8 mouse cellular contexts compared by ENCODE assay signal in the genomic region with DNA sequence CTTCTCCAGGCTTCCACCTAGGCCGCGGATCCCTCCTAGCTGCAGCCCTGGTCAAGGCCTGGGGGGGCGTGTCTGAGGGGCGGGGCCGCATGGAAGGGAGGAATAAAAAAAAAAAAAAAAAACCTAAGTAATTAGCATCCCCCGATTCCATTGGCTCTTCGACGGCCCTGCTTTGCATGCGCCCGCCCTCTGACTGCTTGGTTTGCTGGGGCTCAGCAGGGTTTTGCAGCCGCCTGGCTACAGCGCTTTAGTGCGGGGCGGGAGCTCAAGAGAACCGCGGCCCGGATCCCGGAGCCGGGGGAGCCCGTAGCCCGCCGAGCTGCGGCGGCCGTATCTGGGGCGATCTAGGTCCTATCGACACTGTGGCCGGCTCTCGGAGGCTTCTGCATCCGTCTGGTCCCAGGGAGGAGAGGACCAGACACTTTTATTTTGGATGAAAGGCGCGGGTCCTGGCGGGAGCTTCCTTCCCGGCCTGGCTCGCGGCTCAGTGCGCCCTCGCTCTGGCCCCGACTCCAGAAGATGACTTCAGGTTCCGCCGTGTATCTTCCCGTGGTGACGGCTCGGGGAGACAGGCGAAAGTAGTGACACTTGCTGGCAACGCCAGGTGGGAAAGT. TPM values are rescaled to one million over a fixed set of nuclear protein-coding genes. Genes with fewer than 3 reads are reported as not detected.
DNase-seq lines count a peak whose midpoint lies in the region; ATAC-seq and TF ChIP-seq lines count a peak whose summit lies in the region.

A gene (plus strand): TSS at position 210 of the 614 bp plus-strand sequence.

- no peak for TF ChIP-seq EP300 in ES-Bruce4 (IDR thresholded peaks at IDR 0.05; ENCODE audit: insufficient read depth, low read depth, low read length)

- peak within 1 kb of the TSS; percentile 99 for H3K4me2 ChIP-seq in lung, embryonic 14.5 days

- peak within 1 kb of the TSS; percentile 69 for H3K4me3 ChIP-seq in ES-Bruce4 (ENCODE audit: low read depth, low read length)
- H3K4me3 ChIP-seq in lung, embryonic 14.5 days (ENCODE audit: low read depth, low read length): peak within 1 kb of the TSS; percentile 52
- peak within 1 kb of the TSS; percentile 46 for H3K4me3 ChIP-seq in olfactory bulb, adult 2 months (ENCODE audit: insufficient read depth, low read depth, low read length)

- no peaks in the 10 kb centered on the region; the same call in 1 of the 2 replicates for H3K27me3 ChIP-seq in ES-Bruce4 (ENCODE audit: control insufficient read depth, insufficient read depth, low read length, poor library complexity, severe bottlenecking)
- peaks cover 24% of the 10 kb centered on the region; the same call in 1 of the 2 replicates for H3K27me3 ChIP-seq in lung, embryonic 14.5 days (ENCODE audit: insufficient read depth, low read length)

- under 1% methylated on average over 44 of the region's 46 CpGs for WGBS in lung, embryonic 14.5 days
- under 1% methylated on average over 46 of the region's 46 CpGs for WGBS in olfactory bulb, adult 2 months

- peak; percentile 92 to 93 for ATAC-seq in hematopoietic stem cell, adult 5-6 weeks (replicated peaks in 1 of 2; ENCODE audit: insufficient read depth in 1 of 2, low FRiP score in 2 of 2, low TSS enrichment in 1 of 2, low read depth in 1 of 2, poor library complexity in 2 of 2, severe bottlenecking in 2 of 2)
- peak; percentile 96 for ATAC-seq in lung, embryonic 14.5 days (ENCODE audit: insufficient read depth)

- peak; percentile 89 to 95 for DNase-seq in cerebellum, adult 18-20 months
- DNase-seq in forelimb bud, embryonic 11.5 days (ENCODE audit: low read depth, low spot score): peak; percentile 91
- DNase-seq in layer of hippocampus, adult 8-10 months (ENCODE audit: low spot score in 2 of 2): peak; percentile 78
- peak; percentile 95 for DNase-seq in lung, embryonic 14.5 days
- DNase-seq in thymus, adult 18-20 months: peak; percentile 84 to 88

- H3K9me3 ChIP-seq in ES-Bruce4 (replicated peaks; ENCODE audit: control insufficient read depth, insufficient read depth, low read length, poor library complexity, severe bottlenecking): no peaks in the 10 kb centered on the region
- H3K9me3 ChIP-seq in lung, embryonic 14.5 days (ENCODE audit: low read depth, low read length): no peaks in the 10 kb centered on the region

- no peaks in the 10 kb centered on the region for H3K36me3 ChIP-seq in ES-Bruce4 (ENCODE audit: control insufficient read depth, insufficient read depth, low read length, poor library complexity, severe bottlenecking)
- no peaks in the 10 kb centered on the region for H3K36me3 ChIP-seq in lung, embryonic 14.5 days (ENCODE audit: insufficient read depth)

- peaks cover 2% of the 10 kb centered on the region for H3K4me1 ChIP-seq in ES-Bruce4 (ENCODE audit: control insufficient read depth, insufficient read depth, low read length)
- no peaks in the 10 kb centered on the region for H3K4me1 ChIP-seq in lung, embryonic 14.5 days (ENCODE audit: insufficient read depth)
- H3K4me1 ChIP-seq in olfactory bulb, adult 2 months (ENCODE audit: control insufficient read depth, insufficient read depth, low read length): peaks cover 18% of the 10 kb centered on the region

- peak within 1 kb of the TSS; percentile 56 for H3K9ac ChIP-seq in ES-Bruce4 (ENCODE audit: low read depth, poor library complexity, severe bottlenecking)
- peak within 1 kb of the TSS; percentile 58 for H3K9ac ChIP-seq in lung, embryonic 14.5 days

- TF ChIP-seq POLR2A in ES-Bruce4 (IDR thresholded peaks at IDR 0.05; ENCODE audit: insufficient read depth, low read length): peak; percentile 17
- peak; percentile 36; the same call in 1 of the 2 replicates for TF ChIP-seq POLR2A in olfactory bulb, adult 2 months (IDR thresholded peaks at IDR 0.05; ENCODE audit: insufficient read depth, low read depth, low read length)

- no peak within 1 kb of the TSS for H3K27ac ChIP-seq in ES-Bruce4 (ENCODE audit: insufficient read depth, low read length)
- H3K27ac ChIP-seq in lung, embryonic 14.5 days (ENCODE audit: low read depth): no peak within 1 kb of the TSS
- no peak within 1 kb of the TSS for H3K27ac ChIP-seq in olfactory bulb, adult 2 months (ENCODE audit: insufficient read depth, low read depth, low read length)

- TF ChIP-seq CTCF in ES-Bruce4 (IDR thresholded peaks at IDR 0.05; ENCODE audit: low read depth, low read length): no peak
- TF ChIP-seq CTCF in lung, embryonic 14.5 days (IDR thresholded peaks at IDR 0.05; ENCODE audit: low read depth): no peak; the same call in 1 of the 2 replicates
- TF ChIP-seq CTCF in olfactory bulb, adult 2 months (IDR thresholded peaks at IDR 0.05; ENCODE audit: insufficient read depth, low read depth, low read length): no peak

RNA-seq across cellular contexts. Expression of the gene that starts here (rescaled TPM):
- 4.9 TPM in 2 replicates for polyA plus RNA-seq in ES-Bruce4 (2011; ENCODE audit: insufficient read depth, insufficient read length, low read depth, missing spikeins)
- total RNA-seq in hematopoietic stem cell, adult 5-6 weeks (2017): 1.2 and 2.0 TPM in 2 replicates
- 10 to 100 TPM; 20.2 to 30.5 (median 21.7) TPM for total RNA-seq in layer of hippocampus, adult 8-10 months (2022)
- 2.3 and 3.7 TPM in 2 replicates for polyA plus RNA-seq in lung, embryonic 14.5 days (2014; fragmentation: Nextera tagmentation; extraction: Ambion mirVana)
- polyA plus RNA-seq in olfactory bulb, adult 2 months (2012; ENCODE audit: insufficient read depth, insufficient read length, low replicate concordance, missing spikeins): not detected in 2 replicates
